Mouse (Mus musculus) brain, embryonic 14.5 days (tissue): Measurements from ENCODE around the gene Thoc6.

Source experiments
- CTCF ChIP-seq: fragments of 200-500 bp; IDR thresholded peaks from 2 replicates; pipeline ENCODE4 v1.5.1; 2012; ENCODE audit warnings: inconsistent platforms, mild to moderate bottlenecking, moderate library complexity, borderline replicate concordance; ENCODE audit not compliant: insufficient read depth, insufficient read length; ENCODE audit errors: extremely low read depth
- POLR2A ChIP-seq: fragments of 200-500 bp; IDR thresholded peaks from 2 replicates; pipeline ENCODE4 v1.6.1; 2012; ENCODE audit warnings: mild to moderate bottlenecking, inconsistent platforms, borderline replicate concordance; ENCODE audit not compliant: poor library complexity, insufficient read depth, insufficient read length, severe bottlenecking; ENCODE audit errors: extremely low read depth

- TF ChIP-seq POLR2A (peak; percentile 45; the same call in 1 of the 2 replicates), CTCF (no peak)
Observed at GRCm38 (mm10) chr17:23673424-23674073, at the start of gene Thoc6, which contains the start of gene Hcfc1r1.
